Mouse (Mus musculus) spleen, adult 2 months (tissue): ENCODE results near the gene Brsk2. TPM values are rescaled to one million over a fixed set of nuclear protein-coding genes. Genes with fewer than 3 reads are reported as not detected.

ENCODE experiments used
- DNase-seq, 2 experiments: peaks; one replicate each; pipeline versions ENCODE4 v3.0.0 to v3.0.0-alpha.2; 2012 to 2021; ENCODE audit warnings: low spot score in 2 of 2, low read depth in 1 of 2
- H3K27ac ChIP-seq: fragments of 200-500 bp; 2 replicates; pipeline ENCODE4 v1.5.1; 2012; ENCODE audit warnings: low read length, inconsistent platforms; ENCODE audit not compliant: insufficient read depth
- H3K27me3 ChIP-seq: fragments of 200-500 bp; 2 replicates; pipeline ENCODE4 v1.6.1; 2012; ENCODE audit warnings: mild to moderate bottlenecking, moderate library complexity, low read length, inconsistent platforms; ENCODE audit not compliant: control insufficient read depth, insufficient read depth
- H3K36me3 ChIP-seq: fragments of 200-500 bp; 2 replicates; pipeline ENCODE4 v1.6.1; 2012; ENCODE audit warnings: mild to moderate bottlenecking, low read length, inconsistent platforms; ENCODE audit not compliant: control insufficient read depth, insufficient read depth
- H3K4me1 ChIP-seq: fragments of 200-500 bp; 2 replicates; pipeline ENCODE4 v1.6.1; 2011; ENCODE audit warnings: inconsistent platforms; ENCODE audit not compliant: control insufficient read depth, insufficient read depth, insufficient read length
- H3K4me3 ChIP-seq: fragments of 200-500 bp; 2 replicates; pipeline ENCODE4 v1.5.1; 2011; ENCODE audit warnings: mild to moderate bottlenecking, inconsistent platforms; ENCODE audit not compliant: insufficient read depth, insufficient read length; ENCODE audit errors: extremely low read depth
- CTCF ChIP-seq: fragments of 200-500 bp; IDR thresholded peaks from 2 replicates; pipeline ENCODE4 v1.5.1; 2011; ENCODE audit warnings: mild to moderate bottlenecking, inconsistent platforms; ENCODE audit not compliant: insufficient read depth, insufficient read length, insufficient replicate concordance; ENCODE audit errors: extremely low read depth
- POLR2A ChIP-seq: fragments of 200-500 bp; IDR thresholded peaks from 2 replicates; pipeline ENCODE4 v1.6.1; 2011; ENCODE audit warnings: low read depth, low read length, inconsistent platforms
- WGBS: fragments of 180-500 bp; shearing (Covaris S2); methylation state at CpG from one replicate; pipeline ENCODE4 v1.1.7; 2018; 5-methylcytosine and 5-hydroxymethylcytosine counted together
- polyA plus RNA-seq: library from polyadenylated mRNA; depleted of rRNA; stranded (reverse); fragments of >200 nt; gene quantifications from 2 replicates; pipeline ENCODE4 v1.2.3, GENCODE M21; 2012

Gene Brsk2
- polyA plus RNA-seq, 1 experiment, result 0.67 TPM

GRCm38 (mm10) chr7:141994121-141994520, 44.6 kb downstream of the Brsk2 start:
- Histone ChIP-seq H3K27me3 (no peaks in the 10 kb centered on the region), H3K36me3 (no peaks in the 10 kb centered on the region), H3K4me3 (no peak overlapping the region), H3K27ac (no peak overlapping the region), H3K4me1 (no peaks in the 10 kb centered on the region)
- 84% methylated on average over 4 of the region's 4 CpGs for WGBS
- no peak for TF ChIP-seq CTCF
- no peak for TF ChIP-seq POLR2A
- DNase-seq, result no peak

GRCm38 (mm10) chr7:142000661-142001060, 51.1 kb downstream of the Brsk2 start:
- H3K36me3 ChIP-seq, result no peaks in the 10 kb centered on the region
- no peaks in the 10 kb centered on the region for H3K4me1 ChIP-seq
- no peaks in the 10 kb centered on the region for H3K27me3 ChIP-seq
- no peak overlapping the region for H3K27ac ChIP-seq
- 97% methylated on average over 3 of the region's 3 CpGs for WGBS
- no peak overlapping the region for H3K4me3 ChIP-seq
- no peak for DNase-seq
- TF ChIP-seq POLR2A (no peak), CTCF (no peak)

- Histone ChIP-seq H3K27ac (no peak overlapping the region), H3K36me3 (no peaks in the 10 kb centered on the region), H3K27me3 (no peaks in the 10 kb centered on the region), H3K4me3 (no peak overlapping the region), H3K4me1 (no peaks in the 10 kb centered on the region)
- no peak for DNase-seq
- WGBS, result 89% methylated on average over 22 of the region's 22 CpGs
- no peak for TF ChIP-seq POLR2A
- no peak for TF ChIP-seq CTCF
These were observed 52.2 kb downstream of the Brsk2 start for GRCm38 (mm10) chr7:142001597-142002340.

GRCm38 (mm10) chr7:142016562-142016961, 67.0 kb downstream of the Brsk2 start:
- H3K27me3 ChIP-seq, result no peaks in the 10 kb centered on the region
- H3K4me3 ChIP-seq, result no peak overlapping the region
- no peak overlapping the region for H3K27ac ChIP-seq
- TF ChIP-seq POLR2A (no peak), CTCF (peak; percentile 41; the same call in 1 of the 2 replicates)
- 69% methylated on average over 1 of the region's 1 CpGs for WGBS
- peaks cover 12% of the 10 kb centered on the region for H3K36me3 ChIP-seq
- peaks cover 3% of the 10 kb centered on the region; the same call in 1 of the 2 replicates for H3K4me1 ChIP-seq
- peak; percentile 4 to 13 for DNase-seq

GRCm38 (mm10) chr7:142019699-142020098, 70.1 kb downstream of the Brsk2 start:
- TF ChIP-seq POLR2A (no peak), CTCF (no peak)
- H3K27ac ChIP-seq, result no peak overlapping the region
- H3K4me3 ChIP-seq, result no peak overlapping the region
- H3K27me3 ChIP-seq, result no peaks in the 10 kb centered on the region
- H3K36me3 ChIP-seq, result peaks cover 2% of the 10 kb centered on the region; the same call in 1 of the 2 replicates
- peaks cover 3% of the 10 kb centered on the region; the same call in 1 of the 2 replicates for H3K4me1 ChIP-seq
- WGBS, result 66% methylated on average over 2 of the region's 2 CpGs
- DNase-seq, result no peak

- peaks cover 3% of the 10 kb centered on the region; the same call in 1 of the 2 replicates for H3K4me1 ChIP-seq
- TF ChIP-seq POLR2A (no peak), CTCF (no peak)
- 67% methylated on average over 3 of the region's 3 CpGs for WGBS
- no peak overlapping the region for H3K4me3 ChIP-seq
- DNase-seq, result no peak
- H3K27ac ChIP-seq, result no peak overlapping the region
- H3K27me3 ChIP-seq, result no peaks in the 10 kb centered on the region
- H3K36me3 ChIP-seq, result peaks cover under 1% of the 10 kb centered on the region; the same call in 1 of the 2 replicates
These were observed 71.3 kb downstream of the Brsk2 start for GRCm38 (mm10) chr7:142020827-142021226.

GRCm38 (mm10) chr7:142025196-142025595, 75.6 kb downstream of the Brsk2 start:
- Histone ChIP-seq H3K27me3 (no peaks in the 10 kb centered on the region), H3K27ac (no peak overlapping the region), H3K36me3 (no peaks in the 10 kb centered on the region), H3K4me3 (no peak overlapping the region), H3K4me1 (peaks cover 3% of the 10 kb centered on the region; the same call in 1 of the 2 replicates)
- WGBS, result 90% methylated on average over 2 of the region's 2 CpGs
- TF ChIP-seq POLR2A (no peak), CTCF (no peak)
- no peak for DNase-seq
